Mouse (Mus musculus) liver, embryonic 16.5 days (tissue): ENCODE data around the gene Lrrc75a. TPM values are rescaled to one million over a fixed set of nuclear protein-coding genes. Genes with fewer than 3 reads are reported as not detected.

Source experiments
- ATAC-seq: fragments of 200-750 bp; cut with Nextera tagmentation; 2 replicates; pipeline ENCODE4 v1.8.0; 2017; ENCODE audit warnings: low read depth, mild to moderate bottlenecking, moderate number of reproducible peaks, moderate library complexity
- H3K27ac ChIP-seq: fragments of 300-500 bp; sonication (generic); 2 replicates; pipeline ENCODE4 v1.5.1; 2014; ENCODE audit warnings: mild to moderate bottlenecking, low read length
- H3K27me3 ChIP-seq: fragments of 300-500 bp; sonication (generic); 2 replicates; pipeline ENCODE4 v1.6.1; 2014; ENCODE audit warnings: low read depth, low read length, mixed read lengths; ENCODE audit not compliant: control insufficient read depth, insufficient read depth
- H3K36me3 ChIP-seq: fragments of 300-500 bp; sonication (generic); 2 replicates; pipeline ENCODE4 v1.6.1; 2014; ENCODE audit warnings: mild to moderate bottlenecking; ENCODE audit not compliant: control insufficient read depth, insufficient read depth
- H3K4me1 ChIP-seq: fragments of 300-500 bp; sonication (generic); 2 replicates; pipeline ENCODE4 v1.6.1; 2014; ENCODE audit warnings: low read depth, low read length, mixed read lengths; ENCODE audit not compliant: control insufficient read depth
- H3K4me2 ChIP-seq: fragments of 300-500 bp; sonication (generic); 2 replicates; pipeline ENCODE4 v1.6.1; 2014; ENCODE audit warnings: low read depth, low read length, mixed read lengths
- H3K4me3 ChIP-seq: fragments of 300-500 bp; sonication (generic); 2 replicates; pipeline ENCODE4 v1.5.1; 2014; ENCODE audit warnings: low read depth, mild to moderate bottlenecking, low read length
- H3K9ac ChIP-seq: fragments of 300-500 bp; sonication (generic); 2 replicates; pipeline ENCODE4 v1.6.1; 2014; ENCODE audit warnings: low read depth, low read length
- H3K9me3 ChIP-seq: fragments of 300-500 bp; sonication (generic); replicated peaks from 2 replicates; pipeline ENCODE4 v1.6.1; 2016; ENCODE audit warnings: low read length; ENCODE audit not compliant: control insufficient read depth
- WGBS: fragments of 180-500 bp; shearing (Covaris S2); extraction: QIAGEN DNeasy Blood & Tissue Kit; methylation state at CpG from one replicate; pipeline ENCODE4 v1.1.7; 2014; ENCODE audit not compliant: insufficient replicate concordance; 5-methylcytosine and 5-hydroxymethylcytosine counted together
- polyA plus RNA-seq: library from polyadenylated mRNA; unstranded; fragments of >200 nt; fragmentation: Nextera tagmentation; extraction: Ambion mirVana; gene quantifications from 2 replicates; pipeline ENCODE4 v1.2.1, GENCODE M21; 2015

Lrrc75a gene
- polyA plus RNA-seq, 1 experiment from 2014 or later = 1.0 TPM

DNA sequence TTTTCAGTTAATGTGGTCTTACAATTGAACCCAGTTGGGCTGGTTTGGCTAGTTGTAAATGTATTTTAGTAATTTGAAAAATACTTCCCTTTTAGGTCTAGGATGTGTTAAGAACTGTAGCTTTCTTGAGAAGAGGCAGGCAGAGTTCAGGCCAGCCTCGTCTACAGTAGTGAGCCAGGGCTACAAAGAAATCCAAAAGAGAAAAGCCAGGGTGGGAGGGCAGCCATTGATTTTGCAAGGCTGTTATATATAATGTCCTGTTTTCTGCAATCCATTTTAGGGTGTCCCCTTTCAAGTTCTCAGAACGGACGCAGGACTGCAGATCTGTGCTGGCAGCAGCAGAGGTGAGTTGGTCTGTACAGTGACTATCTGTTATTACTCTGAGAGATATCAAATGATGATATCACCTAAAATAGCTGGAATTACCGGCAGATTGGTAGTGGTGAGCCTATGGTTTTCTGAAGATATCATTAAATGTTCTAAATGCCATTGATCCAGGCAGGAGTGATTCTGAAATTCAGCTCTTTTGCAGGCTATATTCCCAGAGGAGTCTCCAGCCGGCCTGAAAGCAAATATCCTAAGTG lies 44.1 kb downstream of the Lrrc75a start:
- peak overlapping the region; percentile 96 for H3K27ac ChIP-seq
- ATAC-seq = no peak
- no peaks in the 10 kb centered on the region for H3K9me3 ChIP-seq
- no peaks in the 10 kb centered on the region for H3K27me3 ChIP-seq
- peaks cover 27% of the 10 kb centered on the region for H3K4me1 ChIP-seq
- H3K4me2 ChIP-seq = peak overlapping the region; percentile 80
- peaks cover 37% of the 10 kb centered on the region for H3K36me3 ChIP-seq
- peak overlapping the region; percentile 88 for H3K4me3 ChIP-seq
- peak overlapping the region; percentile 94 for H3K9ac ChIP-seq
- 6% methylated on average over 5 of the region's 5 CpGs for WGBS

- H3K36me3 ChIP-seq = peaks cover 37% of the 10 kb centered on the region
- peak overlapping the region; percentile 80 for H3K4me2 ChIP-seq
- H3K9ac ChIP-seq = peak overlapping the region; percentile 94
- H3K9me3 ChIP-seq = no peaks in the 10 kb centered on the region
- H3K27ac ChIP-seq = peak overlapping the region; percentile 96
- WGBS = 0% methylated on average over 13 of the region's 13 CpGs
- ATAC-seq = peak; percentile 27
- H3K4me1 ChIP-seq = peaks cover 27% of the 10 kb centered on the region
- H3K4me3 ChIP-seq = peak overlapping the region; percentile 88
- no peaks in the 10 kb centered on the region for H3K27me3 ChIP-seq
Observed at GRCm38 (mm10) chr11:62603312-62604056, 44.8 kb downstream of the Lrrc75a start.

GRCm38 (mm10) chr11:62602619-62603311 lies 45.6 kb downstream of the Lrrc75a start:
- H3K9ac ChIP-seq = peak overlapping the region; percentile 94
- peak; percentile 90 for ATAC-seq
- H3K27ac ChIP-seq = peak overlapping the region; percentile 96
- no peaks in the 10 kb centered on the region for H3K9me3 ChIP-seq
- WGBS = under 1% methylated on average over 58 of the region's 58 CpGs
- peaks cover 27% of the 10 kb centered on the region for H3K4me1 ChIP-seq
- peaks cover 37% of the 10 kb centered on the region for H3K36me3 ChIP-seq
- H3K4me3 ChIP-seq = peak overlapping the region; percentile 88
- H3K4me2 ChIP-seq = peak overlapping the region; percentile 80
- H3K27me3 ChIP-seq = no peaks in the 10 kb centered on the region

GRCm38 (mm10) chr11:62601732-62602618 lies 46.3 kb downstream of the Lrrc75a start:
- peaks cover 27% of the 10 kb centered on the region for H3K4me1 ChIP-seq
- H3K27ac ChIP-seq = peak overlapping the region; percentile 96
- peak overlapping the region; percentile 94 for H3K9ac ChIP-seq
- H3K4me2 ChIP-seq = peak overlapping the region; percentile 80
- no peak for ATAC-seq
- H3K4me3 ChIP-seq = peak overlapping the region; percentile 88
- H3K36me3 ChIP-seq = peaks cover 29% of the 10 kb centered on the region
- H3K9me3 ChIP-seq = no peaks in the 10 kb centered on the region
- WGBS = 11% methylated on average over 17 of the region's 17 CpGs
- H3K27me3 ChIP-seq = no peaks in the 10 kb centered on the region

- Histone ChIP-seq H3K4me3 (no peak overlapping the region), H3K9ac (no peak overlapping the region), H3K27me3 (no peaks in the 10 kb centered on the region), H3K36me3 (no peaks in the 10 kb centered on the region), H3K9me3 (no peaks in the 10 kb centered on the region), H3K4me1 (peaks cover 5% of the 10 kb centered on the region), H3K27ac (no peak overlapping the region), H3K4me2 (no peak overlapping the region)
- no peak for ATAC-seq
- 72% methylated on average over 4 of the region's 4 CpGs for WGBS
Observed at GRCm38 (mm10) chr11:62598571-62598970, 49.8 kb downstream of the Lrrc75a start.

DNA sequence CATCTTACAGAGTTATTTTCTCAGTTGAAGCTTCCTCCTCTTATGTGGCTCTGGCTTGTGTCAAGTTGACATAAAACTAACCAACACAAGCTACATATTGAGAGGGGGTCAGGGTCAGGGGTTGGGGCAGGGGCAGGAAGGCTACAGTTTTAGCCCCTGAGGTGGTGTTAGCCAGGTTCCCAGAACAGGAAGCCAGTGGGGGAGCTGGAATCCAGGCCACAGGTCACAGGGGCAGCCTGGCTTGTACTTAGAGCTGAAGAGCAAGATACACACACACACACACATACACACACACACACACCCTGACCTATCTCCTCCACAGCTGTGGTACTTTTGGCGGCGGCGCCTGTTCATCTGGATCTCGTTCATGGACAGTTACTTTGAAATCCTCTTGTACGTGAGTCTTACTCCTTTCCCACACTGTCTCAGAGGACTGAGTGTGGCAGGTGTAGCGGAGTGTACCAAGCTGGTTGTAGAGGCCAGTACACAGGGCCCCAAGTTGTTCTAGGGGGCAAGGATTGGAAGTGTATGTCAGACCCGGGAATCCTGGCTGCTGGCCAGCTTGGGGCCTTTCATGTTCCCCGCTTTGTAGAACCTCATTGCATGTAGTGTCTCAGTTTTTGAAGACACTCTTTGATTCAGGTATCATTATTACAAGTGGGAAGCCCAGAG lies 56.3 kb downstream of the Lrrc75a start:
- H3K9ac ChIP-seq = no peak overlapping the region
- 68% methylated on average over 8 of the region's 8 CpGs for WGBS

DNA sequence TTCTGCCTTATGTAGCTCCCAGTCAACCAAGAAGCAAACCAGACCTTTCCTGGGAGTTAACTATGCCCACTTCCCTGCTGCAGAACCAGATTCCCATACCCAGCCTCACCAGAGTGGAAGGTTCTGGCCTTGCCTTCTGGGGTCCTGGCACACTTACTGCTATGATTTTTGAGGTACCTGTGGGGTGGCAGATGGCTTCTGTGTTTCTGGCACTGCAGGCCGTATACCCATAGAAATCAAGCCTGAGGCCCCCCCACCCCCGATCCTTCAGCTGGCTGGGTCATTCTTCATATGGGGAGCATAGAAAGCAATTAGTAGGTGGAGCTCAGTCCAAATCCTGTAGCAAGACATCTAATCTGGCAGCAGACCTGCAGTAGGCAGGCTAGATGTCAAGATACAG lies 57.3 kb downstream of the Lrrc75a start:
- no peak for ATAC-seq
- Histone ChIP-seq H3K4me1 (no peaks in the 10 kb centered on the region; the same call in 1 of the 2 replicates), H3K4me3 (no peak overlapping the region), H3K9ac (no peak overlapping the region), H3K9me3 (no peaks in the 10 kb centered on the region), H3K27me3 (no peaks in the 10 kb centered on the region), H3K36me3 (no peaks in the 10 kb centered on the region; the same call in 1 of the 2 replicates), H3K4me2 (no peak overlapping the region), H3K27ac (no peak overlapping the region)
- WGBS = 77% methylated on average over 2 of the region's 2 CpGs

More for the DNA sequence above, 56.3 kb downstream of the Lrrc75a start:
- Histone ChIP-seq H3K27ac (no peak overlapping the region), H3K9me3 (no peaks in the 10 kb centered on the region), H3K27me3 (no peaks in the 10 kb centered on the region), H3K4me2 (no peak overlapping the region), H3K4me1 (no peaks in the 10 kb centered on the region; the same call in 1 of the 2 replicates), H3K4me3 (no peak overlapping the region), H3K36me3 (no peaks in the 10 kb centered on the region; the same call in 1 of the 2 replicates)
- peak; percentile 78 for ATAC-seq

DNA sequence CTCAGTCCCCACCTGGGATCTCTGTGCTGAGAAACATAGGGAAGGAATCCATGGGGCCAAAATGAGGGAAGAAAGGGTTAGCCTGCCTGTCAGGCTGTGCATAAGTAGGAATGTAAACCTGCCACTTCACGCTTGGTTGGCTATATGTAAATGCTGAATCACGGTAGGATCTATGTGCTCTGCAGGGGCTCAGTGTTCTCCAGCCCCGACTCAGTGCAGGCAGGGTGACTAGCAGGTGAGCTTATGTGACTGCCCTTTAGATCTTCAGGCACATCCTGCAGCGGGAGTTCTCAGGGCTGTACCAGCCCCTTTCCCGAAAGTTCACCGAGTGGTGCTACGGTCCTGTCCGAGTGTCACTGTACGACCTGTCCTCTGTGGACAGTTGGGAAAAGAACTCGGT lies 58.9 kb downstream of the Lrrc75a start:
- Histone ChIP-seq H3K4me3 (no peak overlapping the region), H3K27ac (no peak overlapping the region), H3K9me3 (no peaks in the 10 kb centered on the region), H3K36me3 (no peaks in the 10 kb centered on the region; the same call in 1 of the 2 replicates), H3K4me2 (no peak overlapping the region), H3K4me1 (peaks cover 8% of the 10 kb centered on the region), H3K27me3 (no peaks in the 10 kb centered on the region), H3K9ac (no peak overlapping the region)
- no peak for ATAC-seq
- WGBS = 83% methylated on average over 10 of the region's 10 CpGs
